Mouse (Mus musculus) small intestine, adult 2 months (tissue): ENCODE data around the gene Ormdl3.

Experiments used
- CTCF ChIP-seq: fragments of 200-500 bp; IDR thresholded peaks from 2 replicates; pipeline ENCODE4 v1.5.1; 2012; ENCODE audit warnings: low read depth, mild to moderate bottlenecking, control low read depth, inconsistent platforms, low read length, moderate library complexity, mixed read lengths; ENCODE audit not compliant: insufficient replicate concordance, insufficient read length; ENCODE audit errors: extremely low read depth
- POLR2A ChIP-seq: fragments of 200-500 bp; IDR thresholded peaks from 2 replicates; pipeline ENCODE4 v1.6.1; 2012; ENCODE audit warnings: low read depth, mild to moderate bottlenecking, control low read depth, inconsistent platforms, low read length, moderate library complexity

DNA sequence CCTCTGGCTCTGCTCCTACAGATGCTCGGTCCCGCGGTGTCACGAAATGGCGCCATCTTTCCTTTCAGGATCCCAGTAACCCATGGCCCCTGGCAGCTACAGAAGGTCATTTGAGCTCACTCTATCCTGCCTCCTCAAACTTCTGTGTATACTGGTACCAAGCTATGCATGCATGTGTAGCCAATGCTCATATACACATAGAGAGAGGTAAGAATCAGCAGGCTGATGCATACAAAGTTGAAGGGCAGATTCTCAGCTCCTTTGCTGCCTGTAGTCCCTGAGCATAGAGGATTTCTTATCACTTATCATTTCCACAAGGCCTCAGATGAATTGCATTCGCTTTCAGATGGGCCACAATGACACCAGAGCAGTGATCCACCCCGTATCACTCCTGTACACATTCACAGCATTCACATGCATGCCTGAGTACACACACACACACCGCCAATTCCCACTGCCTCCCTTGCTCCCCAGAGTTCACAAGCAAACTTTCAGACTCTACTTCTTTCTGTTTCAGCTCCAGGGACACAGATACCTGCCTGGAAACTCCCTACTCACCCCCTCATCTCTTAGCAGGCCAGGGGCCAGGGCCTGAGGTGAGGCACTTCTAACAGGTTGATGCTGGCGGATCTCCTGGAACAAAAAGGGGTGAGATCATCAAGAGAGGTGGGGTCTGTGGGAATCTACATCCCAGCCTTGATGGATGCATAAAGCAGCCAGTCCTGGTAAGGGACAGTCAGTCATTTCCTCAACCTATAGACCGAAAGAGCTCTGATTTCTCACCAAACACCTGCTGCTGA is 38.6 kb upstream of the Ormdl3 start, which contains the start of the genes Gm12355 and Gsdma3:
- no peak for TF ChIP-seq CTCF
- TF ChIP-seq POLR2A, result no peak
